Mouse (Mus musculus): ENCODE measurements at regions not wholly inside any gene's neighbourhood (a gene's known extent, or its start where the extent isn't known, plus 50 kb on each side); places are given as distances from the start of the nearest gene placed in this dataset.

GRCm38 (mm10) chr1:90268131-90268691 is 64.4 kb downstream of the Ackr3 start:
- no peak for DNase-seq (ENCODE audit: low spot score in 2 of 2)

GRCm38 (mm10) chr1:90268951-90269350 is 65.2 kb downstream of the Ackr3 start:
- no peak for DNase-seq (ENCODE audit: low spot score in 2 of 2)

GRCm38 (mm10) chr1:90269836-90270235 is 66.1 kb downstream of the Ackr3 start:
- DNase-seq (ENCODE audit: low spot score in 2 of 2), result no peak

GRCm38 (mm10) chr1:90271326-90271725 is 67.5 kb downstream of the Ackr3 start:
- DNase-seq (ENCODE audit: low spot score in 2 of 2), result no peak

GRCm38 (mm10) chr1:90272411-90272810 is 68.6 kb downstream of the Ackr3 start:
- no peak for DNase-seq (ENCODE audit: low spot score in 2 of 2)

GRCm38 (mm10) chr1:90272830-90273628 is 69.2 kb downstream of the Ackr3 start:
- DNase-seq (ENCODE audit: low spot score in 2 of 2), result no peak

GRCm38 (mm10) chr1:90273629-90273928 is 69.8 kb downstream of the Ackr3 start:
- no peak for DNase-seq (ENCODE audit: low spot score in 2 of 2)

- DNase-seq (ENCODE audit: low spot score in 2 of 2), result no peak
Measured at GRCm38 (mm10) chr1:90274968-90275651, 71.3 kb downstream of the Ackr3 start.

GRCm38 (mm10) chr1:90275786-90276520 is 72.2 kb downstream of the Ackr3 start:
- DNase-seq (ENCODE audit: low spot score in 2 of 2), result peak in 1 of 2 experiments; percentile 55

- no peak for DNase-seq (ENCODE audit: low spot score in 2 of 2)
Measured at GRCm38 (mm10) chr1:90277486-90278255, 73.9 kb downstream of the Ackr3 start.

- no peak for DNase-seq (ENCODE audit: low spot score in 2 of 2)
Measured at GRCm38 (mm10) chr1:90279066-90279839, 75.5 kb downstream of the Ackr3 start.

GRCm38 (mm10) chr1:90280227-90280626 is 76.4 kb downstream of the Ackr3 start:
- DNase-seq (ENCODE audit: low spot score in 2 of 2), result no peak

GRCm38 (mm10) chr1:90281255-90281654 is 77.5 kb downstream of the Ackr3 start:
- no peak for DNase-seq (ENCODE audit: low spot score in 2 of 2)

GRCm38 (mm10) chr1:90281956-90282355 is 78.2 kb downstream of the Ackr3 start:
- DNase-seq (ENCODE audit: low spot score in 2 of 2), result no peak

- no peak for DNase-seq (ENCODE audit: low spot score in 2 of 2)
Measured at GRCm38 (mm10) chr1:90282367-90282766, 78.6 kb downstream of the Ackr3 start.

GRCm38 (mm10) chr1:90283176-90283775 is 79.5 kb downstream of the Ackr3 start:
- DNase-seq (ENCODE audit: low spot score in 2 of 2), result no peak

- DNase-seq (ENCODE audit: low spot score in 2 of 2), result no peak
Measured at GRCm38 (mm10) chr1:90283912-90284636, 80.3 kb downstream of the Ackr3 start.

- no peak for DNase-seq (ENCODE audit: low spot score in 2 of 2)
Measured at GRCm38 (mm10) chr1:90285318-90285717, 81.5 kb downstream of the Ackr3 start.

GRCm38 (mm10) chr1:90287251-90287650 is 83.5 kb downstream of the Ackr3 start:
- DNase-seq (ENCODE audit: low spot score in 2 of 2), result no peak

Data from frontal cortex, postnatal 25 days (tissue).